In the genomic region with DNA sequence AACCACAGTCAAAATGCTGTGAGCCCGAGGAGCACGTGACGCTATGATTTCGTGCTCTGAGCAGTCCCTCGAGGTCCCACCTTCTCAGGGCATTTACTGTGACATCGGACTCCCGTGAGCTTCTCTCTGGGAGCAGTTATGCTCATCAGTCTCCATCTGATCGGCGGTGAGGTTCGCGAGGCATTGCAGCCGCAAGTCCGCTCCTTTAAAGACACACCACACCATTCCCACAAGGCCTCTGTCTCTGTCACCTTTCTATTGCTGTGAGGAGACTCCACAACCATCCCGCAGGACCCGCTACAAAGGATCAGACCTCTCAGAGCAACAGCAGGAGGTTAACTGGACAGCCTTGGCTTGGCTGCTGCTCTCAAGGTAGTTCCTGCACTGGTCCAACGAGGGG, we compare ENCODE assay signal across 9 mouse cellular contexts. TPM values are rescaled to one million over a fixed set of nuclear protein-coding genes. Genes with fewer than 3 reads are reported as not detected.
DNase-seq lines count a peak whose midpoint lies in the region; ATAC-seq and TF ChIP-seq lines count a peak whose summit lies in the region.
"Had no signal": no experiment of that assay in that cellular context is flagged by ENCODE, and none has a peak within 500 bp of the region (broad histone marks: within the 10 kb centered on the region; RNA-seq: fewer than 3 reads in every experiment).

No protein-coding gene starts in this region.

- peaks cover 35% of the 10 kb centered on the region for H3K27me3 ChIP-seq in embryonic facial prominence, embryonic 13.5 days
- H3K27me3 ChIP-seq in hindbrain, embryonic 12.5 days, result peaks cover 24% of the 10 kb centered on the region
- H3K27me3 ChIP-seq in midbrain, postnatal 0 days (ENCODE audit: insufficient read depth, low read length), result no peaks in the 10 kb centered on the region

- TF ChIP-seq CTCF in left cerebral cortex, adult 2 months (IDR thresholded peaks at IDR 0.05), result no peak
- no peak for TF ChIP-seq CTCF in midbrain, postnatal 0 days (IDR thresholded peaks at IDR 0.05)

- H3K4me3 ChIP-seq in left cerebral cortex, adult 2 months, result peak overlapping the region; percentile 9; the same call in 1 of the 2 replicates
- H3K4me3 ChIP-seq in embryonic facial prominence, embryonic 13.5 days, result peak overlapping the region; percentile 24
- H3K4me3 ChIP-seq in hindbrain, embryonic 12.5 days, result peak overlapping the region; percentile 19
- no peak overlapping the region for H3K4me3 ChIP-seq in midbrain, postnatal 0 days (ENCODE audit: low read depth, low read length)

- H3K27ac ChIP-seq in left cerebral cortex, adult 2 months, result peak overlapping the region; percentile 40; the same call in 1 of the 2 replicates
- no peak overlapping the region; the same call in 1 of the 2 replicates for H3K27ac ChIP-seq in embryonic facial prominence, embryonic 13.5 days
- no peak overlapping the region; the same call in 1 of the 2 replicates for H3K27ac ChIP-seq in hindbrain, embryonic 12.5 days
- H3K27ac ChIP-seq in midbrain, postnatal 0 days (ENCODE audit: low read depth, low read length), result peak overlapping the region; percentile 62; the same call in 1 of the 2 replicates

- no peaks in the 10 kb centered on the region for H3K36me3 ChIP-seq in embryonic facial prominence, embryonic 13.5 days
- no peaks in the 10 kb centered on the region for H3K36me3 ChIP-seq in hindbrain, embryonic 12.5 days
- H3K36me3 ChIP-seq in midbrain, postnatal 0 days (ENCODE audit: insufficient read depth, low read length), result no peaks in the 10 kb centered on the region

- H3K4me2 ChIP-seq in embryonic facial prominence, embryonic 13.5 days, result peak overlapping the region; percentile 47
- H3K4me2 ChIP-seq in hindbrain, embryonic 12.5 days (replicated peaks), result peak overlapping the region; percentile 50
- H3K4me2 ChIP-seq in midbrain, postnatal 0 days (ENCODE audit: low read depth, low read length, poor library complexity, severe bottlenecking), result peak overlapping the region; percentile 39

- intact Hi-C loops in left cerebral cortex, adult 2 months (cut with DNase I), result no loop called here

- H3K9ac ChIP-seq in embryonic facial prominence, embryonic 13.5 days, result 0 out of 2 replicates have a peak overlapping the region, but pooled peaks have one; percentile 41
- H3K9ac ChIP-seq in hindbrain, embryonic 12.5 days, result peak overlapping the region; percentile 47; the same call in 1 of the 2 replicates
- peak overlapping the region; percentile 19 for H3K9ac ChIP-seq in midbrain, postnatal 0 days (replicated peaks; ENCODE audit: low read length, poor library complexity, severe bottlenecking)

- no peak for ATAC-seq in embryonic facial prominence, embryonic 13.5 days (ENCODE audit: insufficient number of reproducible peaks, insufficient read depth, low FRiP score, low TSS enrichment, low read depth)
- peak; percentile 29; the same call in 1 of the 2 replicates for ATAC-seq in hindbrain, embryonic 12.5 days (ENCODE audit: low FRiP score)
- no peak for ATAC-seq in midbrain, postnatal 0 days (ENCODE audit: low FRiP score)

- no peak for DNase-seq in left cerebral cortex, adult 2 months (ENCODE audit: extremely low spot score in 1 of 2, low spot score in 2 of 2)
- no peak for DNase-seq in left cerebral cortex, adult 8-10 months (ENCODE audit: low spot score in 2 of 2)
- DNase-seq in midbrain, postnatal 0 days (ENCODE audit: low spot score), result no peak
- DNase-seq in B cell, adult 2 months, result no peak
- no peak for DNase-seq in thymus, postnatal 25 days
- DNase-seq: layer of hippocampus, postnatal 36 days; thymus, postnatal 14 days had no signal

- H3K9me3 ChIP-seq in embryonic facial prominence, embryonic 13.5 days, result no peaks in the 10 kb centered on the region
- H3K9me3 ChIP-seq in hindbrain, embryonic 12.5 days (replicated peaks), result no peaks in the 10 kb centered on the region
- no peaks in the 10 kb centered on the region for H3K9me3 ChIP-seq in midbrain, postnatal 0 days (ENCODE audit: low read length)

- H3K4me1 ChIP-seq in embryonic facial prominence, embryonic 13.5 days, result peaks cover 32% of the 10 kb centered on the region
- H3K4me1 ChIP-seq in hindbrain, embryonic 12.5 days, result peaks cover 32% of the 10 kb centered on the region
- H3K4me1 ChIP-seq in midbrain, postnatal 0 days (ENCODE audit: insufficient read depth, low read length), result peaks cover 20% of the 10 kb centered on the region

- WGBS in embryonic facial prominence, embryonic 13.5 days, result 13% methylated on average over 16 of the region's 16 CpGs
- 9% methylated on average over 16 of the region's 16 CpGs for WGBS in hindbrain, embryonic 12.5 days
- 8% methylated on average over 16 of the region's 16 CpGs for WGBS in midbrain, postnatal 0 days

RNA-seq across cellular contexts. Expression of a gene that starts 28.6 kb away (rescaled TPM):
- total RNA-seq in left cerebral cortex, adult 2 months (2021), result 10 to 100 TPM; 54.5 to 65.7 TPM
- 10 to 100 TPM; 53.3 to 55.9 (median 53.6) TPM for total RNA-seq in left cerebral cortex, adult 8-10 months (2022)
- polyA plus RNA-seq in embryonic facial prominence, embryonic 13.5 days (2015; fragmentation: Nextera tagmentation; extraction: Ambion mirVana), result 12.5 and 14.6 TPM in 2 replicates
- polyA plus RNA-seq in hindbrain, embryonic 12.5 days (2016; fragmentation: Nextera tagmentation; extraction: Ambion mirVana), result 13.5 and 14.1 TPM in 2 replicates
- 26.4 and 28.8 TPM in 2 replicates for total RNA-seq in midbrain, postnatal 0 days (2014; rRNA removed)
- polyA plus RNA-seq in midbrain, postnatal 0 days (2015; fragmentation: Nextera tagmentation; extraction: Ambion mirVana), result 11.7 and 13.2 TPM in 2 replicates

Comparison
In these comparisons a context has a peak if more than half of its experiments do, and no peak if none do; other contexts are left out.
1. H3K27ac ChIP-seq: peak in left cerebral cortex, adult 2 months (single experiment) and midbrain, postnatal 0 days (single experiment); none in embryonic facial prominence, embryonic 13.5 days (single experiment) and hindbrain, embryonic 12.5 days (single experiment).
2. Peak in every context shown above with its lines, with median percentiles within 50 percentile points of each other: H3K4me2 ChIP-seq and H3K9ac ChIP-seq.